Mouse (Mus musculus) liver, embryonic 14.5 days (tissue): ENCODE data around the gene Acer3. TPM values are rescaled to one million over a fixed set of nuclear protein-coding genes. Genes with fewer than 3 reads are reported as not detected.

Source experiments
- ATAC-seq: fragments of 200-750 bp; cut with Nextera tagmentation; 2 replicates; pipeline ENCODE4 v1.8.0; 2017; ENCODE audit warnings: moderate number of reproducible peaks, mild to moderate bottlenecking, moderate library complexity; ENCODE audit not compliant: insufficient read depth
- DNase-seq, 3 experiments: peaks; one replicate each; pipeline ENCODE4 v3.0.0-alpha.2; 2012 to 2013; ENCODE audit warnings: low read depth in 3 of 3, low spot score in 3 of 3
- H3K27ac ChIP-seq: fragments of 300-500 bp; sonication (generic); 2 replicates; pipeline ENCODE4 v1.5.1; 2014; ENCODE audit warnings: moderate library complexity, mild to moderate bottlenecking, control low read depth, inconsistent platforms
- H3K27me3 ChIP-seq: fragments of 300-500 bp; sonication (generic); 2 replicates; pipeline ENCODE4 v1.6.1; 2014; ENCODE audit warnings: mild to moderate bottlenecking, low read length, moderate library complexity; ENCODE audit not compliant: control insufficient read depth, insufficient read depth
- H3K36me3 ChIP-seq: fragments of 300-500 bp; sonication (generic); replicated peaks from 2 replicates; pipeline ENCODE4 v1.6.1; 2014; ENCODE audit warnings: low read depth; ENCODE audit not compliant: control insufficient read depth, insufficient read depth
- H3K4me1 ChIP-seq, 2 experiments: fragments of 200-500 bp in 1 of 2; fragments of 300-500 bp in 1 of 2; sonication (generic) in 1 of 2; replicated peaks; 2 replicates each; pipeline ENCODE4 v1.6.1; 2012 to 2014; ENCODE audit warnings: antibody characterized with exemption in 1 of 2, inconsistent platforms in 1 of 2, low read length in 1 of 2; ENCODE audit not compliant: control insufficient read depth in 2 of 2, insufficient read depth in 2 of 2
- H3K4me2 ChIP-seq: fragments of 300-500 bp; sonication (generic); 2 replicates; pipeline ENCODE4 v1.6.1; 2014; ENCODE audit warnings: low read depth, mild to moderate bottlenecking, control low read depth, moderate library complexity
- H3K4me3 ChIP-seq, 2 experiments: fragments of 200-500 bp in 1 of 2; fragments of 300-500 bp in 1 of 2; sonication (generic) in 1 of 2; 2 replicates each; pipeline ENCODE4 v1.5.1; 2012 to 2014; ENCODE audit warnings: low read depth in 2 of 2, low read length in 2 of 2, mild to moderate bottlenecking in 2 of 2, control low read depth in 1 of 2, inconsistent platforms in 1 of 2, moderate library complexity in 1 of 2; ENCODE audit not compliant: insufficient read depth in 1 of 2
- H3K9ac ChIP-seq: fragments of 300-500 bp; sonication (generic); replicated peaks from 2 replicates; pipeline ENCODE4 v1.6.1; 2014; ENCODE audit warnings: mild to moderate bottlenecking, control low read depth, moderate library complexity
- H3K9me3 ChIP-seq: fragments of 300-500 bp; sonication (generic); 2 replicates; pipeline ENCODE4 v1.6.1; 2016; ENCODE audit warnings: low read length, mixed read lengths; ENCODE audit not compliant: control insufficient read depth
- CTCF ChIP-seq: IDR thresholded peaks from 2 replicates; pipeline ENCODE4 v1.5.1; 2016; ENCODE audit warnings: antibody characterized with exemption, low read depth, control low read depth
- EP300 ChIP-seq: IDR thresholded peaks from 2 replicates; pipeline ENCODE4 v1.6.1; 2016; ENCODE audit warnings: antibody characterized with exemption, low read depth
- WGBS: fragments of 180-500 bp; shearing (Covaris S2); extraction: QIAGEN DNeasy Blood & Tissue Kit; methylation state at CpG from one replicate; pipeline ENCODE4 v1.1.7; 2014; ENCODE audit not compliant: insufficient replicate concordance; 5-methylcytosine and 5-hydroxymethylcytosine counted together
- polyA plus RNA-seq, 2 experiments: library from polyadenylated mRNA; depleted of rRNA in 1 of 2; stranded (reverse) in 1 of 2; unstranded in 1 of 2; fragments of >200 nt; fragmentation: Nextera tagmentation in 1 of 2; extraction: Ambion mirVana in 1 of 2; gene quantifications; 2 replicates each; pipeline versions ENCODE4 v1.2.1 to v1.2.3; 2012 to 2014

The Acer3 gene
- polyA plus RNA-seq, 2 experiments: 13.8 to 24.0 TPM

DNA sequence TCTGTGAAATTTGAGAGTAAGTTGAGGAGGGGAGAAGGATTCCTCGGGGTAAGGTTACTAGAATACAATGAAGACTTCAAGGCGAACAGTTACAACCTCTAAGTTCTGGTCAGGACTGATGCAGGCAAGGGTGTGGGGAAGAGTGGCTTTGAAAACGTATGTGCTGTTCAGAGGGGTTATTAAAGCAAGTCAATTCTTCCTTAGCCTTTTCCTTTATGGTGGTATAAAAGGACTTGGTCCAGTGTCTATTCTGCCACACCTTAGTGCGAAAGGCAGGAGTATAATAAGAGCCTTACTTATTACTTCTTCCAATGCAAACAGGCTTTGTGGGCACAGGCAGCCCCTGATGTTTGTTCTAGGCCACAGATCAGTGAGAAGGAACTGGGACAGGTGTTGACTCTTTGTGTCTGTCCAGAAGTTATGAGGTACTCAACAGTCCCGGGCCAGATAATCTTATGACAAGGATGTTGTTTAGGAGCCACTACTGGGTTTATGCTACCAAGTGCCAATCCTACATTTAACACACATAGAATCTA lies 119.4 kb downstream of the Acer3 start:
- Histone ChIP-seq H3K27me3 (peaks cover 2% of the 10 kb centered on the region), H3K4me1 (no peaks in the 10 kb centered on the region), H3K9me3 (no peaks in the 10 kb centered on the region), H3K36me3 (no peaks in the 10 kb centered on the region), H3K4me3 (no peak overlapping the region), H3K9ac (no peak overlapping the region), H3K27ac (no peak overlapping the region), H3K4me2 (no peak overlapping the region)
- no peak for TF ChIP-seq CTCF
- no peak for TF ChIP-seq EP300
- ATAC-seq: no peak
- WGBS: 65% methylated on average over 5 of the region's 5 CpGs
- no peak for DNase-seq

DNA sequence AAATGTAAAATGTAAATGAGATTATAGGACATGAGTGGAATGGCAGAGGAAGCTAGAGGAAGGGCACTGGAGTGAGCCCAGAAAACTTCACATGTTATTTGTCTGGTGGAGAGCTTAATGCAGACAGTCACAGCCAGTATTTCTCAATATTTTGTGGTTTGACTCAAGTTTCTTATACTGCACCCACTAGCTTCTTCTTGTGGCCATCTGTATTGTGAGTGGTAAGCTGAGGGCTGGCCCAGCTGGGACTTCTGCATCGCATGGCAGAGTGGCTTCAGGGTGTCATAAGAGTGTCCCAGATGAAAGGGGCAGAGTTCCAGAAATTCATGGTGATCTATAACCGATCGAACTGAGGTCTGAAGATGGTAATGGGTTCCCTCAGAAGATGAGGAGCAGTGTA lies 120.6 kb downstream of the Acer3 start:
- Histone ChIP-seq H3K4me2 (no peak overlapping the region), H3K27me3 (peaks cover 11% of the 10 kb centered on the region), H3K9me3 (no peaks in the 10 kb centered on the region), H3K4me3 (no peak overlapping the region), H3K9ac (no peak overlapping the region), H3K36me3 (no peaks in the 10 kb centered on the region), H3K4me1 (no peaks in the 10 kb centered on the region; a peak in 1 of 4 replicates), H3K27ac (no peak overlapping the region)
- TF ChIP-seq EP300: no peak
- no peak for TF ChIP-seq CTCF
- DNase-seq: no peak
- WGBS: 53% methylated on average over 3 of the region's 3 CpGs
- no peak for ATAC-seq

DNA sequence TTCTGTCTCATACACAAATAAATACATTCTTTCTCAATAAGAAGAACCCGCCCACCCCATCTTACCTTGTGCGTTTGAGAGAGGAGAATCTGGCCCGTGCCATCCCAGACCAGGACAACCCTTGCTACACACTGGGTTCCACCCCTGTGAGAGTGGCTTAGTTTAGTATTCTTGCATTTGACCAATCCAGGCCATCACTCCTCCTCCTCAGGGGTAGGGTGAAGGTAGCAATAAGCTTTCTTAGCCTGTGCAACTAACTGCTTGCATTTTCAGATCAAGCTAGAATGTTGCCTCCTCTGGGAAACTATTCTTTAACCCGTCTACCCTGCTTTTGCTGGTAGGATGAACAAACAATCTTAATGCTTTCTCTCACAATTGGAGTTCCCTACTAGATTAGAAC lies 121.6 kb downstream of the Acer3 start, which contains the start of gene B3gnt6:
Gene B3gnt6 (minus strand): TSS at position 101 of the 400 bp plus-strand sequence.
- no peak within 1 kb of the TSS for H3K4me2 ChIP-seq
- no peak for ATAC-seq
- no peaks in the 10 kb centered on the region for H3K36me3 ChIP-seq
- no peaks in the 10 kb centered on the region for H3K9me3 ChIP-seq
- WGBS: 73% methylated on average over 4 of the region's 4 CpGs
- H3K27me3 ChIP-seq: peaks cover 22% of the 10 kb centered on the region
- H3K9ac ChIP-seq: no peak within 1 kb of the TSS
- no peaks in the 10 kb centered on the region; a peak in 1 of 4 replicates for H3K4me1 ChIP-seq
- no peak for DNase-seq
- no peak for TF ChIP-seq EP300
- no peak for TF ChIP-seq CTCF
- H3K27ac ChIP-seq: no peak within 1 kb of the TSS
- H3K4me3 ChIP-seq: no peak within 1 kb of the TSS

DNA sequence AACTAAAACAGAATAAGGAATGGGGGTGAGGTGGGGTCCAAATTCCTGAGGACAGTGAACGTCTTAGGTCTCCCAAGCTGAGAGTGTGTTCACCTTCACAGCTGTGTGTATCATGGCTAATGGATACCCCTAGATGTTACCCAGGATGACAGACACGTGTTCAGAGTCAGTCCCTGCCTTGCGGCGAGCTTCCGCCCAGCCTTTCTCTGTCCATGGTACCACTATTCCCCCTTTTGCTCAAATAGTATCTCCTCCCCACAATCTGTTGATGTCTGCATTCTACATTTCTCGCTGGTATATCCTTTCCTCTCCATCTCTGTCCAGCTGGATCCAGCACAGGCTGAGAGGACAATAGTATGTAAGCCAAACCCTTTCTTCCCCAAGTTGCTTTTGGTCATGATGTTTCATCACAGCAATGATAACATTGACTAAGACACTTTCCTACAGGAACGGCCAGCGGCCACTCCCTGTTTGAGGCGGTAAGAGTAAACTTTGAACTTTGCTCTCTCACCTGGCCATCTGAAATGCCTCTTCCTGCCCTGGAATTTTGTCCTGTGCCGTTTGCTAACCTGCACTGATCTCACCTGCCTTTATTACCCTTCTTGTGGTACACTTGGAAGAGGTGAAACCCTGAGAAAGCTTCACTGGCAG lies 125.7 kb downstream of the Acer3 start:
- Histone ChIP-seq H3K4me1 (peaks cover 0 to 1% of the 10 kb centered on the region in 2 experiments; a peak in 2 of 4 replicates), H3K27ac (no peak overlapping the region), H3K27me3 (peaks cover 46% of the 10 kb centered on the region), H3K4me3 (no peak overlapping the region), H3K4me2 (no peak overlapping the region), H3K36me3 (no peaks in the 10 kb centered on the region), H3K9me3 (no peaks in the 10 kb centered on the region), H3K9ac (no peak overlapping the region)
- TF ChIP-seq EP300 (no peak), CTCF (no peak)
- no peak for DNase-seq
- 30% methylated on average over 10 of the region's 10 CpGs for WGBS
- ATAC-seq: no peak

DNA sequence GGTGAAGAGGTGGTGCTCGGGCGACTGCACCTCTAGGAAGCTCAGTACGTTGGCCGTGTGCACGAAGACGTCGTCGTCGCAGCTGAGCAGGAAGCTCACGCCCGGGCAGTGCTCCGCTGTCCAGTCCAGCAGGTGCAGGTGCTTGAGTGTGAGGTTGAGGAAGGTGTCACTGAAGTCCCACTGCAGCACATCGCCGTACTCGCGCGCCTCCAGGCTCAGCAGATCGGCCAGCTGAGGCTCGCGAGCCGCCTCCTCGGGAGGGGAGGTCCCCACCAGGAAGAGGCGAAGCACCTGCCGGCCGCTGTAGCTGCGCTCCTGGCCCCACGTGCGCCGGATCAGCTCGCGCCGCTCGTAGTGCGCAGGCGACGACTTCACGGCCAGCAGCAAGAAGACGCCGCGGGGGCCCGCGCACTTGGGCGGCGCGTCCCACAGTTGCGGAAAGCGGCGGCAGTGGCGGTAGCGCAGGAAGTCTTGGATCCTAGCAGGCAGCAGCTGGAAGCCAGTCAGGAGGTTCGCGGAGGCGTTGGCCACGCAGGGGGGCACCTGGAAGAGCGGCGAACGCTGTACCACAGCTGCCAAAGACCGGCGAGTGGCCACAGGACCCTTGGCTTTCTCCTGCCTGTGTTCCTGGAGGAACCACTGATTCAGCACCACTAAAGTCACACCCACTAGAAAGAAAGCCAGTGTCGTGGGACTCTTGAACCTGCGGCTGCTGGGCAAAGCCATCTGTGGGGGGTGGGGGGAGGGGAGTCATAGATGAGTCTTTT lies 126.8 kb downstream of the Acer3 start:
- H3K4me1 ChIP-seq: peaks cover 5 to 8% of the 10 kb centered on the region in 2 experiments; a peak in 3 of 4 replicates
- DNase-seq (no peak), ATAC-seq (no peak)
- WGBS: 3% methylated on average over 61 of the region's 61 CpGs
- no peak overlapping the region for H3K9ac ChIP-seq
- peak overlapping the region; percentile 45 for H3K4me2 ChIP-seq
- H3K36me3 ChIP-seq: no peaks in the 10 kb centered on the region
- no peak overlapping the region for H3K27ac ChIP-seq
- peaks cover 46% of the 10 kb centered on the region for H3K27me3 ChIP-seq
- peak overlapping the region in 1 of 2 experiments; percentile 35; a peak in 2 of 4 replicates for H3K4me3 ChIP-seq
- H3K9me3 ChIP-seq: no peaks in the 10 kb centered on the region
- no peak for TF ChIP-seq CTCF
- no peak for TF ChIP-seq EP300
